Mouse (Mus musculus): ENCODE data around the gene Pak6.

DNA sequence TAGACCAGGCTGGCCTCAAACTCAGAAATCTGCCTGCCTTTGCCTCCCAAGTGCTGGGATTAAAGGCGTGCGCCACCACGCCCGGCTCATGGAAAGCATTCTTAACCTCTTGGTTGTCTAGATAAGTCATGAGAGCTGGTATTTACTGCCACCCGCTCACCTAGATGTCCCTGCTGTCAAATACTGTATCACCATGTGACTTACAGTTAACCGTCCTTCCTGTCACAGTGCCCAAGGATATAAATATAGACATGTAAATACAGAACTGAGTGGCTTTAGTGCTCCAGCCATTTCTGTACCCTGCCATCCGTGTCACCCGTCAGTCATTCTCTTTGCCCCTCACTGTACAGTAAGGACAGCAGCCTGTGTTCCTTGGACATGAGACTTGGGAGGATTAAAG, 24.4 kb upstream of the Pak6 start:
- no peak for TF ChIP-seq CTCF (IDR thresholded peaks at IDR 0.05)
- TF ChIP-seq EP300 (IDR thresholded peaks at IDR 0.05), result no peak

All from lung, postnatal 0 days (tissue).